Mouse (Mus musculus): Measurements from ENCODE around the gene Tfg. TPM values are rescaled to one million over a fixed set of nuclear protein-coding genes. Genes with fewer than 3 reads are reported as not detected.

Tfg gene
- total and polyA plus RNA-seq, 3 experiments = 80.6 to 324 (median 112) TPM

- TF ChIP-seq CTCF (IDR thresholded peaks at IDR 0.05; ENCODE audit: low read depth, low read length) (no peak), GATA2 (IDR thresholded peaks at IDR 0.05; ENCODE audit: borderline replicate concordance, low read depth, low read length) (no peak), GATA1 (IDR thresholded peaks at IDR 0.05; ENCODE audit: borderline replicate concordance, low read length) (no peak), TAL1 (conservative IDR thresholded peaks at IDR 0.05; ENCODE audit: low read depth, low read length) (no peak), POLR2AphosphoS5 (IDR thresholded peaks at IDR 0.05; ENCODE audit: insufficient replicate concordance, low read depth, low read length) (no peak)
- Histone ChIP-seq H3K9me3 (replicated peaks) (no peaks in the 10 kb centered on the region), H3K4me1 (ENCODE audit: insufficient read depth, low read depth, low read length) (peaks cover 39% of the 10 kb centered on the region), H3K36me3 (replicated peaks) (peaks cover 29% of the 10 kb centered on the region), H3K27me3 (ENCODE audit: insufficient read depth, low read length) (no peaks in the 10 kb centered on the region), H3K4me3 (ENCODE audit: low read depth, low read length) (peak overlapping the region; percentile 83)
- ATAC-seq (ENCODE audit: extremely low read depth, insufficient number of reproducible peaks, low FRiP score, poor library complexity, severe bottlenecking) (no peak), DNase-seq (ENCODE audit: low spot score) (no peak)
Measured at GRCm38 (mm10) chr16:56715608-56716007, 1.6 kb downstream of the Tfg start.

DNA sequence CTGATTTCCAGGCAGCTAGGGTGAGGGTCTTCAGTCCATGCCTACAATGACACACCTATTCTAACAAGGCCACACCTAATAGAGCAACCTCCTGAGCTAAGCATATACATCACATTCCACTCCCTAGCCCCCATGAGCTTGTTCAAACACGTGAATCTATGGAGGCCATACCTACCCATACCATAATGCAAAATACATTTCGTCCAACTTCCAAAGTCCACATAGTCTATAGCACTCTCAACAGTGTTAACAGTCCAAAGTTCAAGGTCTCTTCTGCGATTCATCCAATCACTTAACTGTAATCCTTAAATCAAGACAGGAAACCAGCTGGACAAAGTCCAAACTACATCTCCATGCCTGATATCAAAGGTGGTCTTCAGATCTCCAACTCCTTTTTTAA, 7.2 kb downstream of the Tfg start:
- no peaks in the 10 kb centered on the region for H3K27me3 ChIP-seq (ENCODE audit: insufficient read depth, low read length)
- peaks cover 70% of the 10 kb centered on the region for H3K36me3 ChIP-seq (replicated peaks)
- no peak overlapping the region for H3K4me3 ChIP-seq (ENCODE audit: low read depth, low read length)
- no peaks in the 10 kb centered on the region for H3K9me3 ChIP-seq (replicated peaks)
- TF ChIP-seq GATA1 (IDR thresholded peaks at IDR 0.05; ENCODE audit: borderline replicate concordance, low read length) (no peak), GATA2 (IDR thresholded peaks at IDR 0.05; ENCODE audit: borderline replicate concordance, low read depth, low read length) (no peak), CTCF (IDR thresholded peaks at IDR 0.05; ENCODE audit: low read depth, low read length) (no peak)
- DNase-seq (ENCODE audit: low spot score) = no peak
- peaks cover 13% of the 10 kb centered on the region for H3K4me1 ChIP-seq (ENCODE audit: insufficient read depth, low read depth, low read length)
- ATAC-seq (ENCODE audit: extremely low read depth, insufficient number of reproducible peaks, low FRiP score, poor library complexity, severe bottlenecking) = no peak

GRCm38 (mm10) chr16:56705731-56706130, 11.5 kb downstream of the Tfg start:
- TF ChIP-seq POLR2AphosphoS5 (IDR thresholded peaks at IDR 0.05; ENCODE audit: insufficient replicate concordance, low read depth, low read length) (no peak), CTCF (IDR thresholded peaks at IDR 0.05; ENCODE audit: low read depth, low read length) (no peak), TAL1 (conservative IDR thresholded peaks at IDR 0.05; ENCODE audit: low read depth, low read length) (no peak), GATA2 (IDR thresholded peaks at IDR 0.05; ENCODE audit: borderline replicate concordance, low read depth, low read length) (no peak), GATA1 (IDR thresholded peaks at IDR 0.05; ENCODE audit: borderline replicate concordance, low read length) (no peak)
- H3K9me3 ChIP-seq (replicated peaks) = no peaks in the 10 kb centered on the region
- ATAC-seq (ENCODE audit: extremely low read depth, insufficient number of reproducible peaks, low FRiP score, poor library complexity, severe bottlenecking) (no peak), DNase-seq (ENCODE audit: low spot score) (no peak)
- H3K4me3 ChIP-seq (ENCODE audit: low read depth, low read length) = no peak overlapping the region
- H3K4me1 ChIP-seq (ENCODE audit: insufficient read depth, low read depth, low read length) = peaks cover 8% of the 10 kb centered on the region
- peaks cover 73% of the 10 kb centered on the region for H3K36me3 ChIP-seq (replicated peaks)
- H3K27me3 ChIP-seq (ENCODE audit: insufficient read depth, low read length) = no peaks in the 10 kb centered on the region

DNA sequence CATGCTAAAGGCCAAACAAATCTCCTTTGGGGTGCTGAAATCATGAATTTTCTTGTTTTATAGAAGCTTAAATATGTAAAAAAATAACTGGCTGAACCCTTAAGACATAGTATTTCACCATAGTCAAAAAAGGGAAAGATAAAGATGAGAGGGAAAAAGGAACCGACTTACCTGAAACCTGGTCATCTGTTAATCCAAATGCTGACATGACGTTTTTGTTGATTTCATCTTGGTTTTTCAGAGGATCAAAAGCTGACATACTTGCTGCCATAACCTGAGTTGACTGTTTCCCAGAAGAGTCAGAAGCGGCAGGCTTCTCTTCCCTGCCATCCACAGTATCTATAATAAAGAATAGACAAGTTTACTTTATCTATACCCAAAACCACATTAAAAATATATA, 16.4 kb downstream of the Tfg start:
- no peak for TF ChIP-seq GATA1 (IDR thresholded peaks at IDR 0.05; ENCODE audit: borderline replicate concordance, low read length)
- no peak for TF ChIP-seq CTCF (IDR thresholded peaks at IDR 0.05; ENCODE audit: low read depth, low read length)
- TF ChIP-seq GATA2 (IDR thresholded peaks at IDR 0.05; ENCODE audit: borderline replicate concordance, low read depth, low read length) = no peak
- TF ChIP-seq TAL1 (conservative IDR thresholded peaks at IDR 0.05; ENCODE audit: low read depth, low read length) = no peak
- TF ChIP-seq POLR2AphosphoS5 (IDR thresholded peaks at IDR 0.05; ENCODE audit: insufficient replicate concordance, low read depth, low read length) = no peak

GRCm38 (mm10) chr16:56696448-56696847, 20.8 kb downstream of the Tfg start:
- DNase-seq (ENCODE audit: low spot score) = no peak
- H3K27me3 ChIP-seq (ENCODE audit: insufficient read depth, low read length) = no peaks in the 10 kb centered on the region
- no peak for ATAC-seq (ENCODE audit: extremely low read depth, insufficient number of reproducible peaks, low FRiP score, poor library complexity, severe bottlenecking)
- no peaks in the 10 kb centered on the region for H3K4me1 ChIP-seq (ENCODE audit: insufficient read depth, low read depth, low read length)
- no peaks in the 10 kb centered on the region for H3K9me3 ChIP-seq (replicated peaks)
- H3K36me3 ChIP-seq (replicated peaks) = peaks cover 71% of the 10 kb centered on the region
- TF ChIP-seq TAL1 (conservative IDR thresholded peaks at IDR 0.05; ENCODE audit: low read depth, low read length) (no peak), CTCF (IDR thresholded peaks at IDR 0.05; ENCODE audit: low read depth, low read length) (no peak), POLR2AphosphoS5 (IDR thresholded peaks at IDR 0.05; ENCODE audit: insufficient replicate concordance, low read depth, low read length) (no peak), GATA1 (IDR thresholded peaks at IDR 0.05; ENCODE audit: borderline replicate concordance, low read length) (no peak), GATA2 (IDR thresholded peaks at IDR 0.05; ENCODE audit: borderline replicate concordance, low read depth, low read length) (no peak)
- H3K4me3 ChIP-seq (ENCODE audit: low read depth, low read length) = no peak overlapping the region

More for the DNA sequence above, 16.4 kb downstream of the Tfg start:
- no peak for DNase-seq (ENCODE audit: low spot score)
- no peak overlapping the region for H3K4me3 ChIP-seq (ENCODE audit: low read depth, low read length)
- H3K36me3 ChIP-seq (replicated peaks) = peaks cover 69% of the 10 kb centered on the region
- ATAC-seq (ENCODE audit: extremely low read depth, insufficient number of reproducible peaks, low FRiP score, poor library complexity, severe bottlenecking) = no peak
- no peaks in the 10 kb centered on the region for H3K27me3 ChIP-seq (ENCODE audit: insufficient read depth, low read length)
- H3K9me3 ChIP-seq (replicated peaks) = no peaks in the 10 kb centered on the region
- no peaks in the 10 kb centered on the region for H3K4me1 ChIP-seq (ENCODE audit: insufficient read depth, low read depth, low read length)

GRCm38 (mm10) chr16:56690715-56691114, 26.5 kb downstream of the Tfg start:
- DNase-seq (ENCODE audit: low spot score) = no peak
- no peaks in the 10 kb centered on the region for H3K9me3 ChIP-seq (replicated peaks)
- ATAC-seq (ENCODE audit: extremely low read depth, insufficient number of reproducible peaks, low FRiP score, poor library complexity, severe bottlenecking) = no peak
- H3K4me3 ChIP-seq (ENCODE audit: low read depth, low read length) = no peak overlapping the region
- H3K27me3 ChIP-seq (ENCODE audit: insufficient read depth, low read length) = no peaks in the 10 kb centered on the region
- peaks cover 65% of the 10 kb centered on the region for H3K36me3 ChIP-seq (replicated peaks)
- H3K4me1 ChIP-seq (ENCODE audit: insufficient read depth, low read depth, low read length) = no peaks in the 10 kb centered on the region
- TF ChIP-seq GATA2 (IDR thresholded peaks at IDR 0.05; ENCODE audit: borderline replicate concordance, low read depth, low read length) (no peak), GATA1 (IDR thresholded peaks at IDR 0.05; ENCODE audit: borderline replicate concordance, low read length) (no peak), TAL1 (conservative IDR thresholded peaks at IDR 0.05; ENCODE audit: low read depth, low read length) (no peak), CTCF (IDR thresholded peaks at IDR 0.05; ENCODE audit: low read depth, low read length) (no peak), POLR2AphosphoS5 (IDR thresholded peaks at IDR 0.05; ENCODE audit: insufficient replicate concordance, low read depth, low read length) (no peak)
